Mouse (Mus musculus) right cerebral cortex, postnatal 14 days (tissue): ENCODE data around the gene Wdr83os.
"Not testable (repeated sequence)": the region's sequence is repeated elsewhere in the genome, so short reads cannot be mapped to it uniquely, and the experiment has no call there.

Source experiments
- DNase-seq: peaks from one replicate; pipeline ENCODE4 v3.0.0; 2022

Wdr83os gene

GRCm38 (mm10) chr8:85120251-85120650 is 39.7 kb downstream of the Wdr83os start:
- DNase-seq, result not testable (repeated sequence)

- DNase-seq, result no peak
Measured at GRCm38 (mm10) chr8:85122995-85123394, 42.5 kb downstream of the Wdr83os start, which contains the start of gene Zfp791. Gene Zfp791 (minus strand): TSS chr8:85123095.

- DNase-seq, result no peak
Measured at GRCm38 (mm10) chr8:85123691-85124090, 43.2 kb downstream of the Wdr83os start.
